Mouse (Mus musculus) ES-Bruce4 (cell line): ENCODE measurements around the gene Mindy4.

Experiments used
- CTCF ChIP-seq: IDR thresholded peaks from one replicate; pipeline ENCODE4 v1.8.1; 2011; ENCODE audit warnings: low read depth, low read length
- POLR2A ChIP-seq: IDR thresholded peaks from one replicate; pipeline ENCODE4 v1.8.1; 2011; ENCODE audit warnings: low read length; ENCODE audit not compliant: insufficient read depth

DNA sequence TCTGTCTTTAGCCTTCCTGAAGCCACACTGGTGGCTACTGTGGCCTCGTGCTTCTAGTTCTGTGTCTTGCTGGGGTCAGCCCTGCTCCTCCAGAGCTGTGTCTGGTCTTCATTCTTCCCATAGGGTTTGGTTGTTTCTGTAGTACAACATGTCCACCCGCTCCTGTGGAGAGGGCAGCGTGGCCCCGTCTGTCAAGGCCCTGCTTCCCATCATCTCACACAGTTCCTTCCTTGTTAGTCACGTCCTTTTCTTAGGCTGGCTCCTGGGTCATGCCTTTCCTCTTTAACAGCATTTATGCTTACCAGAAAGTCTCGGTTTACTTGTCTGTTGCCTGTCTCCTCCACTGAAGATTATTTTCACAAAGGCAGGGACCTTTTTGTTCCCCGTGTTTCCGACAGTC is 26.9 kb downstream of the Mindy4 start:
- TF ChIP-seq CTCF = no peak
- TF ChIP-seq POLR2A = no peak
